Mouse (Mus musculus): Measurements from ENCODE around the gene Phlda2. TPM values are rescaled to one million over a fixed set of nuclear protein-coding genes. Genes with fewer than 3 reads are reported as not detected.

Gene Phlda2
- total RNA-seq, 2 experiments from 2014 or later = not detected

GRCm38 (mm10) chr7:143505823-143506222 lies 2.9 kb upstream of the Phlda2 start:
- peak; percentile 75 for DNase-seq
- intact Hi-C loops (cut with DNase I; ENCODE audit: low total_unique reads) = no loop called here

- DNase-seq = no peak
- intact Hi-C loops (cut with DNase I; ENCODE audit: low total_unique reads) = no loop called here
These were observed 2.5 kb upstream of the Phlda2 start for GRCm38 (mm10) chr7:143505411-143505810.

DNA sequence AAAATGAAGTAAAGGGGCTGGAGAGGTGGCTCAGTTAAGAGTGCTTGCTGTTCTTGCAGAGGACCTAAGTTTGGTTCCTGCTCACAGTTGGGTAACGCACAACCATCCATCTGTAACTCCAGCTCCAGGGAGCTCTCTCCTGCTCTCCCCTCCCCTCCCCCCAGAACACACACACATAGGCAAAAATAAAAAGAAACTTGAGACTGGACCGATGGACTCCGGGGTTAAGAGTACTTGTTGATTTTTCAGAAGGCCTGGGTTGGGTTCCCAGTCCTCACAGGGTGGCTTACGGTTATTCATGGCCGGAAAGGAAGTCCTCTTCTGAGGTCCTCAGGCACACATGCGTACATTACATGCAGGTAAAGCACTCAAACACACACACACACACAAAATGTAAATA lies 976 bp upstream of the Phlda2 start:
- intact Hi-C loops (cut with DNase I; ENCODE audit: low total_unique reads) = no loop called here

GRCm38 (mm10) chr7:143501643-143502417 lies 1.1 kb downstream of the Phlda2 start:
- intact Hi-C loops (cut with DNase I; ENCODE audit: low total_unique reads) = no loop called here
- peak; percentile 23 for DNase-seq

More for the DNA sequence above, 976 bp upstream of the Phlda2 start:
- no peak for DNase-seq

- intact Hi-C loops (cut with DNase I; ENCODE audit: low total_unique reads) = no loop called here
- no peak for DNase-seq
These were observed 2.0 kb downstream of the Phlda2 start for GRCm38 (mm10) chr7:143500912-143501311.

DNA sequence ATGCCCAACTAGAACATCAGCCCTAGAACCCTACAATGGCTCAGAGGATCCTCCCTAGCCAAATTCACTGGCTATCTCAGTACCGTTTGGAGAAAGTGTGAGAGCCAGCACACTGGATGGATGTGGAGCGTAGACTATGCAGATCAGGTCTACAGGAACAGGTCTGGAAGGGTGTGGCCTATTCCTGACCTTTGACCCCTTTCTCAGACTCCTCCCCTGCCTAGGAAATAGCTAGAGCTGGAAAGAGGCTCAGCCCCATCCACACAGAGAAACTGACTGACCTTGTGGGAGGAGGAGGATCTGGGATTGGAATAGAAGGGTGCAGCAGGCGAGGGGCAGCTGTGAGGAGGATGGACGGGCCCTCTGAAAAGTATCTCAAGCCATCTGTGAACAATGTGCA lies 4.4 kb downstream of the Phlda2 start:
- intact Hi-C loops (cut with DNase I; ENCODE audit: low total_unique reads) = no loop called here
- no peak for DNase-seq

DNA sequence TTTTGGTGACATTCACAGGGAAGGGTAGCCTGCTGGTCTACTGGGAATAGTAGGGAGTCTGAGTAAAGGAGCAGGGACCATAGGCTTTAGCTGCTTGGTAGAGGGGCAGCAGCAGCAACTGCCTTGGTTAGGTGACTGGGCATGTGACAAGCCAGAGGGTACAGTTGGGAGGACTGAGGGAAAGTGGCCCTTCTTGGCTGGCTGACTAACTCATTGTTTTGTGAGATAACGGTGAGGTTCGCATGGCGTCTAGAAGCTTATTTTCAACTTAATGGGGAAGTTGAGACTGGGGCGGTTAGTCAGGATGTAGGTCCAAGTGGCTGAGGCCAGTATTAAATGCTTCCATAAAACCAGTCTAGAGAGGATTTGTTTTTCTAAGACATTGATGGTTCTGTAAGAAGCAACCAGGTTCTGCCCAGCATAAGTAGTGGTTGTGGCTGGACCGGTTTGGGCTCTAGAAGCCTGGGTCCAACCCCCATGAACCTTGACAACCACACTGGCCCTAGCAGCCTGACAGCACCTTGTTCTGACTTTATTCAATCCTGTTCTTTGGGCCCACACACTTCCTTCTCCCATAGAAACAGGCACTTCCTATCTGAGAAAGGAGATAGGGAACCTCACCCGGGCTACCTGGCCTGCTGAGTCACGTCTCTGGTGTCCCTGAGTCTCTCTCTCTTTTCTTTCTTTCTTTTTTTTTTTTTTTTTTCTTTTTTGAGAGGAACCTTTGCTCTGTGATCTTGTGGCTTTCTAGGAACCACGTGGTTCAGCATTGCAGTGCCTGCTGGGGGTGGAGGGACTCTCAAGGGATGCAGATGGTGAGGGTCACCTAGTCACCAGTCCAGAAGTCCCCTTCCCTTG lies 7.6 kb downstream of the Phlda2 start:
- intact Hi-C loops (cut with DNase I; ENCODE audit: low total_unique reads) = no loop called here
- DNase-seq = no peak

GRCm38 (mm10) chr7:143493616-143494126 lies 9.3 kb downstream of the Phlda2 start:
- intact Hi-C loops (cut with DNase I; ENCODE audit: low total_unique reads) = no loop called here
- DNase-seq = no peak

GRCm38 (mm10) chr7:143489735-143490134 lies 13.2 kb downstream of the Phlda2 start:
- intact Hi-C loops (cut with DNase I; ENCODE audit: low total_unique reads) = loop anchor here (10.0 kb wide), 1 partner anchor 265 kb away; the partner anchor contains the start of gene Osbpl5
- DNase-seq = no peak

DNA sequence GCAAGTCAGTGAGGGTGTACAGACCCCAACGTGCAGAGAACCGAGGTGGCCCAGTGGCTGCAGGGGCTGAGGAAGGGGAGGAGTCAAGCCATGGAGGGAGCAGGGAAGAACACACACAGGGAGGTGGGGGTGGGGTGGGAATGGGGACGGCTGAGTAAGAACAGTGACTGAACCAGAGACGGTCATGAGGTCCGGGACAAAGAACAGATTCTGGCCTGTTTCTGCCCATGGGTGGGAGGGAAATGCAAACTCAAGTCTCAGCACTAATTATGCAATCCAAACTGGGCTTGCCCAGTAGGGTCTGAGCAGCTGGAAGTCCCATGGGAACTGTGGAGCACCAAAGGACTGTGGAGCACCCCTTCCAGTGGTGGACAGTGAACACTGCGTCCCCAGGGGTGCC lies 20.4 kb downstream of the Phlda2 start:
- intact Hi-C loops (cut with DNase I; ENCODE audit: low total_unique reads) = loop anchor here (10.0 kb wide), 1 partner anchor 272 kb away; the partner anchor contains the start of gene Osbpl5
- no peak for DNase-seq

- DNase-seq = no peak
- intact Hi-C loops (cut with DNase I; ENCODE audit: low total_unique reads) = loop anchor here (10.0 kb wide), 1 partner anchor 273 kb away; the partner anchor contains the start of gene Osbpl5
These were observed 21.1 kb downstream of the Phlda2 start for GRCm38 (mm10) chr7:143481806-143482387.

- intact Hi-C loops (cut with DNase I; ENCODE audit: low total_unique reads) = loop anchor here (10.0 kb wide), 1 partner anchor 274 kb away; the partner anchor contains the start of gene Osbpl5
- peak; percentile 71 for DNase-seq
These were observed 22.5 kb downstream of the Phlda2 start for GRCm38 (mm10) chr7:143480498-143480897.

DNA sequence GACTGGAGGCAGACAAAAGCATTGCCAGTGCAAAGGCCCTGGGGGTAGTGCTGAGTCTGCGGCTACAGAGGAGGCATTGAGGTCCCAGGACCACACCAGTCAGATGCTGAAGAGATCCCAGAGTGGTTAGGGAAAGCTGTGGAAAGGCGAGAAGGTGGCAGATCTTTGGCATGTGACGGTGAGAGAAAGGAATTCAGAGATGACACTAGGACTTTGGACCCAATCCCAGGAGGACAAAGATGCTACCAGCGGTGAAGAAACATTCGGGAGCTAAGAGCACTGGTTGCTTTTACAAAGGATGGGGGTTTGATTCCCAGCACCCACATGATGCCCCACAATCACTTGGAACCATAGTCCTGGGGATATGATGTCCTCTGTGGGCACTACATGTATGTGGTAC lies 25.1 kb downstream of the Phlda2 start:
- intact Hi-C loops (cut with DNase I; ENCODE audit: low total_unique reads) = loop anchor here (10.0 kb wide), 1 partner anchor 473 kb away; the partner anchor contains the start of gene Tspan32
- DNase-seq = no peak

DNA sequence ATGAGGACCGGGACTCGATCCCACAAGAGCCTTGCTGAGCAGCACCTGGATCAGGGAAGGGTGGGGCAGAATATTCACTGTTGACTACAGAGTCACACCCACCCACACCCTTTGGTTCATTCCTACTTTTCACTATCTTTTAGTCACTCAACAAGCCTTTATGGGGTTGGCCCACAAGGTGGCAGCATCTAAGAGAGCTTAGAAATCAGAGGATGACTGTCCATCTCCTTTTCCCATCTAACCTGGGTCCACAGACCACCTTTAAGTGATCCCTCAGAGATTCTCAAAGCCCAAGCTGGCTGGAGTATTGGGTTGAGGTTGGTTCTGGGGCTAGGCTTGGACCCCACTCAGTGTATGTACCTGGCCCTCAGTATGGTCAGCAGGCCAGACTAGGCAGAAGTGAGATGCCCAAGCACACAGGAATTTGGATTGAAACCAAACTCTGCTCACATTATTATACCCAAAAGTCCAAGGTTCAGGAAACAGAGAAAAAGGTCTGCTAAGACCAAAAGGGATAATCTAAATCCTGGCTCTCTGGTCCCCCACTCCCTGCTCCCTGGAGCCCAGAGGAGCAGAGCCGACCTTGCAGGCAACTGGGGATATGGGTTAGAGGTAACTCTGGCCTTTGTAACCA lies 26.1 kb downstream of the Phlda2 start:
- no peak for DNase-seq
- intact Hi-C loops (cut with DNase I; ENCODE audit: low total_unique reads) = loop anchor here (10.0 kb wide), 1 partner anchor 472 kb away; the partner anchor contains the start of gene Tspan32

GRCm38 (mm10) chr7:143475876-143476275 lies 27.1 kb downstream of the Phlda2 start:
- no peak for DNase-seq
- intact Hi-C loops (cut with DNase I; ENCODE audit: low total_unique reads) = loop anchor here (10.0 kb wide), 1 partner anchor 471 kb away; the partner anchor contains the start of gene Tspan32

GRCm38 (mm10) chr7:143474811-143475210 lies 28.1 kb downstream of the Phlda2 start:
- no peak for DNase-seq
- intact Hi-C loops (cut with DNase I; ENCODE audit: low total_unique reads) = loop anchor here (10.0 kb wide), 1 partner anchor 470 kb away; the partner anchor contains the start of gene Tspan32

DNA sequence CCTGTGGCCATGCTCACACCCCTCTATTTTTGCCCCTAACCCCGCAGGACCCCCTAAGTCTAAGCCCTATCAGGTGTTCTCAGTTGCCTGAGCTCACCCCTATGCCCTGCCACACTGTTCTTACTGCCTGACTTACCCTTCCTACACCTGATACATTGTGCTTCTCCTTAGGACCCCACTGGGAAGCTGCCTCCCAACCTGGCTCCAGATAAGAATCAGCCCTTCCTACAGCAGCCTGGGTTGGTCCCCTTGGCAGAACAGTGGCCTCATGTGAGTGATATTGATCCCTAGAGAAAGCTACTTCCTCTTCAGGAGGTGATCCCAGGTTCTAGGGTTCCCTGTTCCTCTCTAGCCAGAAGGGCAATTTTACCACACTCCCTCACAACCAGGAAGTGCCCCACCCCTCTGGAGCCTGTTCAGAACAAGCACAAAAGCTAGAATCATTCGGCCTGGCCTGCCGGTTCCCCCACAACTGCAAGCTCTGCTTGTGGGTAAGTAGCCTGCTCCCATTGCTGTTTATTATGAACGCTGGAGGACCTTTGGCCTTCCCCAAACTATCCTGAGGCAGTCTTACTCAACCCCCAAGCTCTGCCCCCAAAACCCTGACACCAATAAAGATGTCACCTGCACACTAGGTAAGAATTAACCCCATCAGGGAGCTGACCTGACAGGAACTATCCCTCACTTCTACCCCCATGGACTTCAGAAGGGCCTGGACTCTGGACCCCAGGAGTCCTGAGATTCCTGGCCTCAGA lies 29.4 kb downstream of the Phlda2 start, which contains the start of gene Slc22a18:
Gene Slc22a18, plus strand, starts transcription at position 390 of the 755 bp plus-strand sequence.
- intact Hi-C loops (cut with DNase I; ENCODE audit: low total_unique reads) = loop anchor here (10.0 kb wide), 1 partner anchor 469 kb away; the partner anchor contains the start of gene Tspan32
- no peak for DNase-seq

- intact Hi-C loops (cut with DNase I; ENCODE audit: low total_unique reads) = loop anchor here (5.0 to 10.0 kb wide), 2 partner anchors 373 to 465 kb away; partner anchors contain the start of gene Tspan32
- peak; percentile 84 for DNase-seq
These were observed 33.0 kb downstream of the Phlda2 start for GRCm38 (mm10) chr7:143469946-143470345.

Measured in gastrocnemius, postnatal 14 days (tissue).